Mouse (Mus musculus): ENCODE results near the gene Cdk5rap2. TPM values are rescaled to one million over a fixed set of nuclear protein-coding genes. Genes with fewer than 3 reads are reported as not detected.
A peak's percentile ranks its signal among the peaks of the same experiment; 100 is the strongest.

The Cdk5rap2 gene
- polyA plus RNA-seq, 1 experiment from 2014 or later, result 13.9 TPM

DNA sequence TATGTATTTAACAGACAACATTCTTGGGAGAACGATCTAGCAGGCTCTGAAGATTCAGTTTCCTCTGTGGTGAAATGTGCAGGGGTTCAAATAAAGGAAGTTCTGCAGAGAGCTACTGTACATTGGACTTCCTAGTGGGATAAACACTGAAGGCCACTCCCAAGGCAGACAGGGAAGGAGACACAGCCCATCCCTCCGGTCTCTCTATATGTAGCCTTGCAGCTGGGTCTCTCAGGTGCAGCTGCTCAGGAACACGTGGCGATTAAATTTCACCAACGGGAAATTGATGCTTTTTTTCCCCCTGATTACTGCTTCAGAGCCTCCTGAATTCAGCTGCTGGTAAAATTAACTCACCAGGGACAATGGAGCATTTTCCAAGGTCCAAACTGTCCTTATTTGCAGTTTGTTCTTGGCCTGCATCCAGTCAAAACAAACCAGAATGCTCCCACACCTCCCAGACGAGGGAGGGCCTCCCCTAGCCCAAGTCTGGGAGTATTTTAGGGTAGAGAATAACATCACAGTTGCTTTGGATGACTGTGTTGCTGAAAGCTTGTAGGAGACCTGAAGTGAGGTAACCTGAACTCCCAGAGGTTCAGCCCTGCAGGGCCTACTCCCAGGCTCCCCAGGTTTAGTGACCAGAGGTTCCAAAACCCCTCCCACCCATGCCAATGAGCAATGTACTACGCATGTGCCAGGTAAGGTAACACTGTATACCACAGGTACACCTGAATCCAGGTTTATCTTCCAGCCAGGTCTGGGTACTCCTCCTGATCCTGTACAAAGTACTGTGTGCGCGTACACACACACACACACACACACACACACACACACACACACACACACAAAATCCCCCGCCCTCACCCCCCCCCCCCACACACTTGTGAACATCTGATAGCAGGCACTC, 189.7 kb downstream of the Cdk5rap2 start:
- H3K27me3 ChIP-seq (replicated peaks), result no peaks in the 10 kb centered on the region
- no peaks in the 10 kb centered on the region for H3K9me3 ChIP-seq
- H3K4me1 ChIP-seq (replicated peaks), result 0 out of 2 replicates have a peak, but pooled peaks cover 4% of the 10 kb centered on the region
- 75% methylated on average over 10 of the region's 10 CpGs for WGBS
- H3K4me3 ChIP-seq (replicated peaks), result no peak overlapping the region
- peak; percentile 68 for ATAC-seq
- no peak overlapping the region for H3K27ac ChIP-seq
- no peak overlapping the region for H3K9ac ChIP-seq
- H3K4me2 ChIP-seq (replicated peaks), result no peak overlapping the region
- H3K36me3 ChIP-seq, result peaks cover 7% of the 10 kb centered on the region; the same call in 1 of the 2 replicates

DNA sequence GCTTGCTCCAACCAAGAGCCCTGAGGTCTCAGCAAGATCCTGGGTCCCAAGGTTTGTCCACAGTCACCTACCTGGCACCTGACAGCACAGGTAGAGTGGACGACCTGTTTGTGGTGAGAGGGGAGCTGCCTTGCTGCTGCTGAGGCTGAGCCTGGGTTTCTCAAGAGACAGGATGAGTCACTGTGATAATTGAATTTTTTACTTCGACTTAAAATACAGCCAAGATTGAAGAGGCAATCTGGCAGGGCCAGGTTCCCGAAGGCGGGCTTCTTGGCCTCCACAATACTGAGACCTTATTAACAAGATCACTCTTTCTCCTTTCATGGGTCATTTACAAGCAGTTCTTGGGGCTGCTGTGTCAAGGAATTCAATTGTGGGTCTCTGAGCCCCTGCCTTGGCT, 190.5 kb downstream of the Cdk5rap2 start:
- Histone ChIP-seq H3K36me3 (peaks cover 7% of the 10 kb centered on the region; the same call in 1 of the 2 replicates), H3K9me3 (no peaks in the 10 kb centered on the region), H3K4me3 (replicated peaks) (no peak overlapping the region), H3K9ac (no peak overlapping the region), H3K4me2 (replicated peaks) (no peak overlapping the region), H3K27ac (no peak overlapping the region), H3K4me1 (replicated peaks) (0 out of 2 replicates have a peak, but pooled peaks cover 4% of the 10 kb centered on the region), H3K27me3 (replicated peaks) (no peaks in the 10 kb centered on the region)
- ATAC-seq, result no peak
- WGBS, result 78% methylated on average over 4 of the region's 4 CpGs

DNA sequence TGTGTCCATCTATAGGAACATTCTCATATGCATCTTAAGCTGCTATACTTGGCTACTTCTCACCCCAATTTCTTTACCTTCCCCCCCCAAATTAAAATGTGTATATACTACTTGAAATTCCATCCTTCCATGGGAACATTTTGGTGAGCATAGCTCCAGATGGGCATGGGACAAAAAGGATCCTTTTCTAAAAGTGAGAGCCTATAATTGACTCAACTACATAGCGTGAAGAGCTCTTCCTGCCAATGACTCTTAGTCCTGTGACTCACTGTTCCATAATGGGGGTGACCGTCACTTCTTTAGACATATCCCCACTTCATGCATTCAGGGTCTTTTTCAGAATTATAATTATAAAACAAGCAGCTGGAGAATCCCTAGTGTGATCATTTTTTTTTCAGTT, 224.3 kb downstream of the Cdk5rap2 start:
- no peak overlapping the region for H3K4me2 ChIP-seq (replicated peaks)
- no peaks in the 10 kb centered on the region for H3K9me3 ChIP-seq
- H3K27ac ChIP-seq, result no peak overlapping the region
- no peaks in the 10 kb centered on the region for H3K36me3 ChIP-seq
- no peaks in the 10 kb centered on the region for H3K27me3 ChIP-seq (replicated peaks)
- WGBS, result 93% methylated on average over 2 of the region's 2 CpGs
- H3K9ac ChIP-seq, result no peak overlapping the region
- H3K4me1 ChIP-seq (replicated peaks), result no peaks in the 10 kb centered on the region
- ATAC-seq, result no peak
- no peak overlapping the region for H3K4me3 ChIP-seq (replicated peaks)

Other genes starting within 250 kb of the Cdk5rap2 start
- gene Megf9, start 124.6 kb upstream of the Cdk5rap2 start, polyA plus RNA-seq (2015; fragmentation: Nextera tagmentation; extraction: Ambion mirVana), result 5.3 and 5.5 TPM in 2 replicates